Mouse (Mus musculus): ENCODE measurements around the gene Ubac1.

Ubac1 gene

GRCm38 (mm10) chr2:26022626-26023025 is 1.1 kb upstream of the Ubac1 start:
- no peak for DNase-seq (ENCODE audit: low spot score)

GRCm38 (mm10) chr2:26022258-26022565 is 665 bp upstream of the Ubac1 start:
- no peak for DNase-seq (ENCODE audit: low spot score)

- no peak for DNase-seq (ENCODE audit: low spot score)
Observed at GRCm38 (mm10) chr2:26020714-26021560, 610 bp downstream of the Ubac1 start.

- no peak for DNase-seq (ENCODE audit: low spot score)
Observed at GRCm38 (mm10) chr2:26019923-26020322, 1.6 kb downstream of the Ubac1 start.

GRCm38 (mm10) chr2:26017326-26017725 is 4.2 kb downstream of the Ubac1 start:
- no peak for DNase-seq (ENCODE audit: low spot score)

GRCm38 (mm10) chr2:26013674-26014073 is 7.9 kb downstream of the Ubac1 start:
- DNase-seq (ENCODE audit: low spot score) = no peak

GRCm38 (mm10) chr2:26011420-26011819 is 10.1 kb downstream of the Ubac1 start:
- no peak for DNase-seq (ENCODE audit: low spot score)

- no peak for DNase-seq (ENCODE audit: low spot score)
Observed at GRCm38 (mm10) chr2:26002001-26002400, 19.5 kb downstream of the Ubac1 start.

- no peak for DNase-seq (ENCODE audit: low spot score)
Observed at GRCm38 (mm10) chr2:26001136-26001535, 20.4 kb downstream of the Ubac1 start.

GRCm38 (mm10) chr2:25997716-25998115 is 23.8 kb downstream of the Ubac1 start:
- no peak for DNase-seq (ENCODE audit: low spot score)

- DNase-seq (ENCODE audit: low spot score) = no peak
Observed at GRCm38 (mm10) chr2:25994791-25995190, 26.8 kb downstream of the Ubac1 start.

- no peak for DNase-seq (ENCODE audit: low spot score)
Observed at GRCm38 (mm10) chr2:25992285-25992684, 29.3 kb downstream of the Ubac1 start.

GRCm38 (mm10) chr2:25989651-25990050 is 31.9 kb downstream of the Ubac1 start:
- no peak for DNase-seq (ENCODE audit: low spot score)

GRCm38 (mm10) chr2:25987817-25988216 is 33.7 kb downstream of the Ubac1 start:
- no peak for DNase-seq (ENCODE audit: low spot score)

GRCm38 (mm10) chr2:25986601-25987000 is 34.9 kb downstream of the Ubac1 start:
- no peak for DNase-seq (ENCODE audit: low spot score)

- DNase-seq (ENCODE audit: low spot score) = peak; percentile 98
Observed at GRCm38 (mm10) chr2:25983159-25983907, 38.2 kb downstream of the Ubac1 start, which contains the start of gene Camsap1. Gene Camsap1, minus strand, starts transcription at chr2:25983282.

GRCm38 (mm10) chr2:25982426-25983091 is 39.0 kb downstream of the Ubac1 start:
- peak; percentile 12 for DNase-seq (ENCODE audit: low spot score)

- DNase-seq (ENCODE audit: low spot score) = peak; percentile 15
Observed at GRCm38 (mm10) chr2:25982052-25982425, 39.5 kb downstream of the Ubac1 start.

- DNase-seq (ENCODE audit: low spot score) = no peak
Observed at GRCm38 (mm10) chr2:25978997-25979396, 42.5 kb downstream of the Ubac1 start.

GRCm38 (mm10) chr2:25977587-25978239 is 43.8 kb downstream of the Ubac1 start:
- no peak for DNase-seq (ENCODE audit: low spot score)

GRCm38 (mm10) chr2:25975141-25975770 is 46.3 kb downstream of the Ubac1 start:
- DNase-seq (ENCODE audit: low spot score) = no peak

- no peak for DNase-seq (ENCODE audit: low spot score)
Observed at GRCm38 (mm10) chr2:25970426-25970825, 51.1 kb downstream of the Ubac1 start.
